Mouse (Mus musculus) stomach, embryonic 15.5 days (tissue): ENCODE results near the gene Trim71. TPM values are rescaled to one million over a fixed set of nuclear protein-coding genes. Genes with fewer than 3 reads are reported as not detected.

Source experiments
- ATAC-seq: fragments of 200-750 bp; cut with Nextera tagmentation; 2 replicates; pipeline ENCODE4 v1.8.0; 2017; ENCODE audit warnings: low read depth, moderate number of reproducible peaks, moderate TSS enrichment; ENCODE audit not compliant: insufficient read depth, low FRiP score
- H3K27ac ChIP-seq: fragments of 300-500 bp; sonication (generic); 2 replicates; pipeline ENCODE4 v1.5.1; 2015; ENCODE audit warnings: mild to moderate bottlenecking, inconsistent platforms
- H3K27me3 ChIP-seq: fragments of 300-500 bp; sonication (generic); replicated peaks from 2 replicates; pipeline ENCODE4 v1.6.1; 2015; ENCODE audit warnings: inconsistent platforms
- H3K36me3 ChIP-seq: fragments of 300-500 bp; sonication (generic); 2 replicates; pipeline ENCODE4 v1.6.1; 2015; ENCODE audit warnings: inconsistent platforms
- H3K4me1 ChIP-seq: fragments of 300-500 bp; sonication (generic); 2 replicates; pipeline ENCODE4 v1.6.1; 2015; ENCODE audit warnings: inconsistent platforms
- H3K4me2 ChIP-seq: fragments of 300-500 bp; sonication (generic); 2 replicates; pipeline ENCODE4 v1.6.1; 2015; ENCODE audit warnings: mild to moderate bottlenecking, inconsistent platforms
- H3K4me3 ChIP-seq: fragments of 300-500 bp; sonication (generic); replicated peaks from 2 replicates; pipeline ENCODE4 v1.5.1; 2015; ENCODE audit warnings: inconsistent platforms
- H3K9ac ChIP-seq: fragments of 300-500 bp; sonication (generic); 2 replicates; pipeline ENCODE4 v1.6.1; 2015; ENCODE audit warnings: inconsistent platforms
- H3K9me3 ChIP-seq: fragments of 300-500 bp; sonication (generic); 2 replicates; pipeline ENCODE4 v1.6.1; 2016; ENCODE audit warnings: inconsistent platforms
- WGBS: fragments of 180-500 bp; shearing (Covaris S2); methylation state at CpG from one replicate; pipeline ENCODE4 v1.1.7; 2015; 5-methylcytosine and 5-hydroxymethylcytosine counted together
- polyA plus RNA-seq: library from polyadenylated mRNA; unstranded; fragments of >200 nt; fragmentation: Nextera tagmentation; extraction: Ambion mirVana; gene quantifications from 2 replicates; pipeline ENCODE4 v1.2.1, GENCODE M21; 2015

Gene Trim71
- polyA plus RNA-seq, 1 experiment from 2014 or later, result 2.0 TPM

GRCm38 (mm10) chr9:114501111-114501510 is 63.1 kb downstream of the Trim71 start:
- H3K27ac ChIP-seq, result no peak overlapping the region
- no peaks in the 10 kb centered on the region for H3K4me1 ChIP-seq
- H3K9ac ChIP-seq, result no peak overlapping the region
- H3K4me3 ChIP-seq, result no peak overlapping the region
- H3K27me3 ChIP-seq, result no peaks in the 10 kb centered on the region
- 88% methylated on average over 7 of the region's 7 CpGs for WGBS
- H3K4me2 ChIP-seq, result no peak overlapping the region
- no peaks in the 10 kb centered on the region for H3K36me3 ChIP-seq
- ATAC-seq, result no peak
- H3K9me3 ChIP-seq, result no peaks in the 10 kb centered on the region

DNA sequence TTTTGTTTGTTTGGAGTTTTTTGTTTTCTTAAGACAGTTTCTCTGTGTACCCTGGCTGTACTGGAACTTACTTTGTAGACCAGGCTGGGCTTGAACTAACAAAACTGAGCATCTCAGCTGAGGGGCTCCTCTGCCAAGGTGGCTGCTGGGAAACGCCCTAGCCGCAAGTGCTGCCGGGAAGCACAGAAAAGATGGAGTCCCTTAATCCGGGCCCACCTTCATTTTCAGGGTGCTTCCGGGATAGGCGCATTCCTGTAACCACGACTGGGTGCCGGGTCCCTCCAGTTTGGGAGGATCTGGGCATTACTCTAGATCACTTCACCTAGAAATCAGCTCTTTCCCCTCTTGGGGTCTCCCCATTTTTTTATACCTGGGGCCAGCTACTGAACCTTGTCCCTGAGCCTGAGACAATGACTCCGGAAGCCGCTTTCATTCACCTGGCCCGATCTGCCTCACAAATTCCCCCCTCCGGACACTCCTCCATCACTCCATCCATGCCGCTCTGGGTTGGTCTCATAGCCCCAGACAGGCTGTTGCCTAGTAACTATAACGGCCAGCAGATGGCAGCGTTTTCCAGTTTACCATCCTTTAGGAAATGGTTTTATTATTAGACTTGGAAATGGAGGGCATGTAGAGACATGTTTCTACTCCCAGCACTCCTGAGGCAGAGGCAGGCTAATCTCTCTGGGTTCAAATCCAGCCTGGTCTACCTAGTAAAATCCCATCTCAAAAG is 64.2 kb downstream of the Trim71 start:
- no peaks in the 10 kb centered on the region for H3K9me3 ChIP-seq
- H3K27ac ChIP-seq, result no peak overlapping the region
- H3K9ac ChIP-seq, result no peak overlapping the region
- 18% methylated on average over 15 of the region's 15 CpGs for WGBS
- no peaks in the 10 kb centered on the region for H3K4me1 ChIP-seq
- ATAC-seq, result no peak
- H3K4me3 ChIP-seq, result no peak overlapping the region
- no peaks in the 10 kb centered on the region for H3K36me3 ChIP-seq
- H3K27me3 ChIP-seq, result no peaks in the 10 kb centered on the region
- no peak overlapping the region for H3K4me2 ChIP-seq

GRCm38 (mm10) chr9:114498218-114498617 is 66.0 kb downstream of the Trim71 start:
- H3K4me2 ChIP-seq, result peak overlapping the region; percentile 31; the same call in 1 of the 2 replicates
- no peak overlapping the region for H3K9ac ChIP-seq
- H3K4me1 ChIP-seq, result no peaks in the 10 kb centered on the region
- H3K27ac ChIP-seq, result no peak overlapping the region
- H3K27me3 ChIP-seq, result no peaks in the 10 kb centered on the region
- no peak; the same call in 1 of the 2 replicates for ATAC-seq
- 8% methylated on average over 11 of the region's 11 CpGs for WGBS
- no peak overlapping the region for H3K4me3 ChIP-seq
- H3K36me3 ChIP-seq, result no peaks in the 10 kb centered on the region
- H3K9me3 ChIP-seq, result no peaks in the 10 kb centered on the region

GRCm38 (mm10) chr9:114496469-114496868 is 67.7 kb downstream of the Trim71 start:
- Histone ChIP-seq H3K9ac (no peak overlapping the region), H3K4me1 (no peaks in the 10 kb centered on the region), H3K36me3 (no peaks in the 10 kb centered on the region), H3K4me2 (no peak overlapping the region), H3K4me3 (no peak overlapping the region), H3K27me3 (no peaks in the 10 kb centered on the region), H3K9me3 (no peaks in the 10 kb centered on the region), H3K27ac (no peak overlapping the region)
- 71% methylated on average over 7 of the region's 7 CpGs for WGBS
- no peak for ATAC-seq

GRCm38 (mm10) chr9:114487481-114488258 is 76.5 kb downstream of the Trim71 start:
- Histone ChIP-seq H3K4me1 (no peaks in the 10 kb centered on the region), H3K36me3 (no peaks in the 10 kb centered on the region), H3K27me3 (no peaks in the 10 kb centered on the region), H3K4me3 (no peak overlapping the region), H3K27ac (no peak overlapping the region), H3K4me2 (no peak overlapping the region), H3K9me3 (no peaks in the 10 kb centered on the region), H3K9ac (no peak overlapping the region)
- WGBS, result 75% methylated on average over 23 of the region's 23 CpGs
- ATAC-seq, result peak; percentile 60; the same call in 1 of the 2 replicates

DNA sequence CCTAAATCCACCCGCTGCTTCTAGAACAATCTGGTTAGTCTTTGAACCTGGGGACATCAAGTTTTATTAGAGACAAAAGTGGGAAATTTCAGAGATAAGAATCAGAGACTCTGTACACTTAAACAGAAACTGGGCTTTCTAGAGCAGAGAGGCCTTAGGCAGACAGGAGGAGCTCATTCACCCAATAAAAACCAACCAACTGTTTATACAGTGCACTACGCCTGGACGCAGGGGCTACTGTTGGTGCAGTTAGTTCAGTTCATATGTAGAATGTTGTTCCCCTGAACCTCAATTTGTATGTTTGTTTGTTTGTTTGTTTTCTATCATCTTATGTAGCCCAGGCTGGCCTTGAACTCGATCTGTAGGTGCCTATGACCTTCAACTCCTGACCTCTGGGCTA is 77.4 kb downstream of the Trim71 start:
- Histone ChIP-seq H3K36me3 (no peaks in the 10 kb centered on the region), H3K4me1 (no peaks in the 10 kb centered on the region), H3K27ac (no peak overlapping the region), H3K4me3 (no peak overlapping the region), H3K9ac (no peak overlapping the region), H3K27me3 (no peaks in the 10 kb centered on the region), H3K4me2 (no peak overlapping the region), H3K9me3 (no peaks in the 10 kb centered on the region)
- 68% methylated on average over 4 of the region's 4 CpGs for WGBS
- no peak for ATAC-seq

DNA sequence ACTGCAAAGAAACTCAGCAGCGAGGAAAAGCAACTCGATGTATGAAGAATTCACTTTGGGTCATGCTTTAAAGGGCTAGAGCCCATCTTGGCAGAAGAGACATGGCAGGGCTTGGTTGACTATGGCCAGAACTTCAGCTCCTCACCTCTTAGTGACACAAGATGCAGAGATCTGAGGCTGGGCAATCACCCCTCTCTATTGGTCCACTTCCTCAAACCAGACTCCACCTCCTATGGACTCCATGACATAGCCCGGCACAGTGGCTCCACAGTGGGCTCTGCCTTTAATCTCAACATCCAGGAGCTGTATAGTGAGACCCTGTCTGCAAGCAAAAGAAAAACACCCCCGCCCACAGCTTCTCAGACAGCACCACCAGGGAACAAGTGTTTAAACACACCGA is 79.4 kb downstream of the Trim71 start:
- Histone ChIP-seq H3K9ac (no peak overlapping the region), H3K4me1 (no peaks in the 10 kb centered on the region), H3K4me3 (no peak overlapping the region), H3K27ac (no peak overlapping the region), H3K9me3 (no peaks in the 10 kb centered on the region), H3K4me2 (no peak overlapping the region), H3K27me3 (no peaks in the 10 kb centered on the region), H3K36me3 (no peaks in the 10 kb centered on the region)
- WGBS, result 80% methylated on average over 5 of the region's 5 CpGs
- no peak for ATAC-seq

DNA sequence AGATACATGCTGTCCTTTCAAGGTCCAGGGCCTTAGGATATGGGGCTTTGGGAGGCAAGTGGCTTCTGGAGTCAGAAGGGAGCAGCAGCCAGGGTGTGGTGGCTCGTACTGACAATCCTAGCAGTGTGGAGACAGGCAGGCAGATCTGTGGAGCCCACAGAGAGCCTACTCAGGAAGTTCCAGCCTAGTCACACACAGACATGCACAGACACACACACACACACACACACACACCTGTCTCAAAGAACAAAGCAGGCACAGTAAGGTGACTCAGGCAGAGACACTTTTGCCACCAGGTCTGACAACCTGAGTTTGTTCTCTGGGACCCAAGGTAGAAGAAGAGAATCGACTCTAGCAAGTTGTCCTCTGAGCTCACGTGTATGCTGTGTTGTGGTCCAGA is 83.2 kb downstream of the Trim71 start:
- no peak for ATAC-seq
- WGBS, result 76% methylated on average over 3 of the region's 3 CpGs

DNA sequence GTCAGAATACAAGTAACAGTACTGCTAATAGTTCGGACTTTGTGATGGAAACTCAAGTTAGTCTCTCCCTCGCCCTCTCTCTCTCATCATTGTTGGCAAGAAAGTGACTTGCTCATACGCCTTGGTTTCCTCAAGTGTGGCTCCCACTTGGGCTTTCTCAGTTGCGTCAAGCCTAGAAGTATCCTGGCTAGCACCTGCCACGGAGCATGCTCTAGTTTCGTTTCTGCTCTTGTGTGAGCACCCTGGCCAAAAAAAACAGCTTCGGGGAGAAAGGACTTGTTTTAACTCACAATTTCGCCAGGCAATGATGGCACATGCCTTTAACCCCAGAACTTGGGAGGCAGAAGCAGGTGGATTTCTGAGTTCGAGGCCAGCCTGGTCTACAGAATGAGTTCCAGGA is 87.2 kb downstream of the Trim71 start:
- Histone ChIP-seq H3K27ac (no peak overlapping the region), H3K4me2 (no peak overlapping the region), H3K9ac (no peak overlapping the region), H3K36me3 (no peaks in the 10 kb centered on the region), H3K4me1 (no peaks in the 10 kb centered on the region), H3K9me3 (no peaks in the 10 kb centered on the region), H3K27me3 (no peaks in the 10 kb centered on the region), H3K4me3 (no peak overlapping the region)
- WGBS, result 93% methylated on average over 9 of the region's 9 CpGs
- ATAC-seq, result no peak

More for the DNA sequence above, 83.2 kb downstream of the Trim71 start:
- Histone ChIP-seq H3K36me3 (no peaks in the 10 kb centered on the region), H3K4me3 (no peak overlapping the region), H3K27me3 (no peaks in the 10 kb centered on the region), H3K4me2 (no peak overlapping the region), H3K9me3 (no peaks in the 10 kb centered on the region), H3K9ac (no peak overlapping the region), H3K4me1 (no peaks in the 10 kb centered on the region), H3K27ac (no peak overlapping the region)

- no peaks in the 10 kb centered on the region for H3K27me3 ChIP-seq
- 75% methylated on average over 7 of the region's 7 CpGs for WGBS
- H3K4me1 ChIP-seq, result no peaks in the 10 kb centered on the region
- H3K9me3 ChIP-seq, result no peaks in the 10 kb centered on the region
- ATAC-seq, result no peak
- H3K27ac ChIP-seq, result no peak overlapping the region
- H3K36me3 ChIP-seq, result no peaks in the 10 kb centered on the region; the same call in 1 of the 2 replicates
- no peak overlapping the region for H3K4me3 ChIP-seq
- no peak overlapping the region for H3K4me2 ChIP-seq
- no peak overlapping the region for H3K9ac ChIP-seq
These were observed 92.3 kb downstream of the Trim71 start for GRCm38 (mm10) chr9:114471892-114472291.

DNA sequence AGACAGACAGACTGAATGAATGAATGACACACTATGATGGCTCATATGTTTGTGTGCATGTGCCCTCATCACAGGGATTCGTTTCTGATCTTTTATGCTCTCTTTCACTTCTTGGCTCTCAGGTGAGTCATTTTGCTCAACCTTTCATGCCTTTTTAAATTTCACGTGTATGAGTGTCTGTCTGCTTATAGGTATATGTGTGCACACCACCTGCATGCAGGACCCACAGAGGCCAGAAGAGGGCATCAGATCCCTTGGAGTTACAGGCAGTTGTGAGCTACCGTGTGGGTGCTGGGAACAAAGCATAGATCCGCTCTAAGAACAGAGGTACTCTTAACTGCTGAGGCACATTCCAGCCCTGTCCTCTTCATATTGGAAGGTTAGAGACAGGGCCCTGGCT is 95.5 kb downstream of the Trim71 start:
- H3K4me2 ChIP-seq, result no peak overlapping the region
- WGBS, result 96% methylated on average over 4 of the region's 4 CpGs
- no peaks in the 10 kb centered on the region for H3K27me3 ChIP-seq
- no peak for ATAC-seq
- H3K4me3 ChIP-seq, result no peak overlapping the region
- H3K4me1 ChIP-seq, result no peaks in the 10 kb centered on the region
- H3K9ac ChIP-seq, result no peak overlapping the region
- peaks cover 6% of the 10 kb centered on the region for H3K36me3 ChIP-seq
- no peaks in the 10 kb centered on the region for H3K9me3 ChIP-seq
- H3K27ac ChIP-seq, result no peak overlapping the region

GRCm38 (mm10) chr9:114468217-114468616 is 96.0 kb downstream of the Trim71 start:
- H3K4me3 ChIP-seq, result no peak overlapping the region
- no peaks in the 10 kb centered on the region for H3K9me3 ChIP-seq
- 79% methylated on average over 5 of the region's 5 CpGs for WGBS
- no peaks in the 10 kb centered on the region for H3K4me1 ChIP-seq
- H3K36me3 ChIP-seq, result peaks cover 8% of the 10 kb centered on the region
- H3K9ac ChIP-seq, result no peak overlapping the region
- H3K27me3 ChIP-seq, result no peaks in the 10 kb centered on the region
- no peak overlapping the region for H3K4me2 ChIP-seq
- H3K27ac ChIP-seq, result no peak overlapping the region
- ATAC-seq, result no peak
